Mouse (Mus musculus): ENCODE data around the gene Hmga2.
"Not testable (repeated sequence)": the region's sequence is repeated elsewhere in the genome, so short reads cannot be mapped to it uniquely, and the experiment has no call there.

Hmga2 gene

GRCm38 (mm10) chr10:120345325-120345724 is 130.9 kb downstream of the Hmga2 start:
- DNase-seq (ENCODE audit: low read depth, low spot score), result no peak

DNA sequence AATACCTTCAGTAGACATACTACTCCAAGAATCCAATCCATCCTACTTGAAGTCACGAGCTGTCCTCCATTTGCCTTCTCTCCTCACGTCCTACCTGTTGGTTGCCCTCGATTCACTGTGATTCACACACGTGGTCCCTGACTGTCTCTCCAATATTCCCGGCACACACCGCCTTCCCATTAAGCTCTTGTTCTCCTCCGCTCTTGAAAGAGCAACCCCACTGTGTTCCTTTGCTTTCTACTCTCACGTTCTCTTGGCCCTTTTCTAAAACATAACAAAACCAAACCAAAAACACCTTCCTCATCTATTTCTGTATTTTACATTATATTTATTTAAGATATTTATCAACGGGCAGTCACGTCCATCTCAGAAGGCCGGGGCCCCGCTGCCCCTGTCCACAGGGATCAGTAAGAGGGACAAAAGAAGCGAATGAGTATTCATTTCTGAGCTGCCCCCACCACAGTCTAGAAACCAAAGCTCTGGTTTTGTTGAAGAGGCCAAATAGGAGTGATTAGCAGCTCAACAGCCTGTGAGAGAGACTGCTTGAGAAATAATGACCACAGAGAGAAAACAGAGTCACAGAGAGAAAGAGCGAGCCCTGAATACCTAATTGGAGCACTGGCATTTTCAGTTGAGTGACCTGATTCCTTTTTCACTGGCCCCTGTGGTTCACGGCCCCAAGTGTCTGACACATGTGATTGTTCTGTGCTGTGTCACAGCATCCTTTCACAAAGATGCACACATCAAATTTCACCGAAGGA is 131.5 kb downstream of the Hmga2 start:
- no peak for DNase-seq (ENCODE audit: low read depth, low spot score)

- DNase-seq (ENCODE audit: low read depth, low spot score), result not testable (repeated sequence)
Observed at GRCm38 (mm10) chr10:120339906-120340305, 136.4 kb downstream of the Hmga2 start.

GRCm38 (mm10) chr10:120339324-120339723 is 136.9 kb downstream of the Hmga2 start:
- no peak for DNase-seq (ENCODE audit: low read depth, low spot score)

DNA sequence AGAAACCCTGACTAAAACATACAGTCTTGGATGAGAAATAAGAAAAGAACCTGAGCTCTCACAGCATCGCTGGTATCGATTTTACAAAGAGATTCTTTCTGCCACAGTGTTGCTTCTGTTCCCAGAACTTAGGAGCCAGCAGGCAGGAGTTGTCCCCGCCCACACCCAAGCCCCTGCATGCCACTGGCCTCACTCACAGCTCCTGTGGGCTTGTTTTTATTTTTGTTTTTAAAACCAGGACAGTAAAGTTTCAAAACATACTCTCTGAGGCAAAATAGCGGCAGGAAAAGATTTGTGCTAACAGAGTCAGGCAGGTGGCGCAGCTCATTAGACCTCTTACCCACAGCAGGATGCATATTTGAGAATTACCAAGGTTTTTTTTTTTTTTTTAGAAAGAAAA is 137.4 kb downstream of the Hmga2 start:
- no peak for DNase-seq (ENCODE audit: low read depth, low spot score)

DNA sequence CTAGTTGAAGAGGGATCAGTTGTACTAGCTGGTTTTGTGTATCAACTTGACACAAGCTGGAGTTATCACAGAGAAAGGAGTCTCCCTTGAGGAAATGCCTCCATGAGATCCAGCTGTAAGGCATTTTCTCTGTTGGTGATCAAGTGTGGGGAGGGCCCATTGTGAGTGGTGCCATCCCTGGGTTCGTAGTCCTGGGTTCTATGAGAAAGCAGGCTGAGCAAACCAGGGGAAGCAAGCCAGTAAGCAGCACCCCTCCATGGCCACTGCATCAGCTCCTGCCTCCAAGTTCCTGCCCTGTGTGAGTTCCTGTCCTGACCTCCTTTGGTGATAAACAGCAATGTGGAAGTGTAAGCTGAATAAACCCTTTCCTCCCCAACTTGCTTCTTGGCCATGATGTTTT is 137.8 kb downstream of the Hmga2 start:
- not testable (repeated sequence) for DNase-seq (ENCODE audit: low read depth, low spot score)

GRCm38 (mm10) chr10:120327946-120328345 is 148.3 kb downstream of the Hmga2 start:
- DNase-seq (ENCODE audit: low read depth, low spot score), result no peak

DNA sequence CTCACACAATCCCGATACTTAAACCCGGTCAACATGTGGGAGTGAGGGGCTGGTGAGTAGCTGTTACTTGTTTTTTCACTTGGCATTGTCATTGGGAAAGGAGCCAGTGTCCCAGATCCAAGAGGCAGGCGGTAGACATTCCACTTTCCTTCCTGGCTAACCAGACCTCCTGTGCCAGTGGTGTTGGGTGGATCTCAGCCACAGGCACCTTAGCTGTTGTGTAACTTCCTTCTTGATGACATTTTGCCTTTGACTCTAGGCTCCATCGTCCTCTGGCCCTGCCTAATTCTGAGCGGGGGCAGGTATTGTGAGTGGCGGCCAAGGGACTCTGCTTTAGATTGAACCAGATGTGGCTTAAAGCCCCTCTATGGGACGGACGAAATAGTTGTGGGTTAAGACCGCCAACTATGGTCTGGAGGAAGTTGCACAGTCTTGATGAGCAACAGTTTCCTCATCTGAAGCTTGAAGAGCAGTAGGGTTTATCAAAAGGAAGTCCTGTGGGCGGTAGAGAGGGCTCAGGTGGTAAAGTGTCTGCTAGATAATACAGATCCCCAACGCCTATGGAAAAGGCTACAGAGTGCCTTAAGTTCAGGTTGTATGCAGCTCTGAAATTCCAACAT is 152.6 kb downstream of the Hmga2 start:
- no peak for DNase-seq (ENCODE audit: low read depth, low spot score)

GRCm38 (mm10) chr10:120322815-120323214 is 153.5 kb downstream of the Hmga2 start:
- no peak for DNase-seq (ENCODE audit: low read depth, low spot score)

DNA sequence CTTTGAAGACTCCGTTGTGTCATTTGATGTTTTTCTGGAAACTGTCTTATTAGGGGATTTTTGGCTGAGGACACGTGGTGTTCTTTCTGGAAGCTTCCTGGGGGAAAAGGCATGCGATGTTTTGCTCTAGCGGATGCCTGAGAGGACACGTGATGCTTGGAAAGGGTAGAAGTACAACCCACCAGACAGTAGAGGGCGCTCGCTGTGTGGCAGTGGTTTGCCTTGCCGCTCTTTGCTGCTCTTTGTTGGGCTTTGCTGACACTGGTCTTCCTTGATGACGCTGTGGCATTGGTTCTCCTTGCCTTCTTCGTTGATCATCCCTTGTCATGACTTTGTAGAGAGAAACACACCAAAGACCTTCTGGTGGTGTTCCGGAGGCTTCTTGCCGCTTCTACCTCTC is 156.7 kb downstream of the Hmga2 start:
- no peak for DNase-seq (ENCODE audit: low read depth, low spot score)
